Comparison of ENCODE assay signal across 8 mouse cellular contexts in the genomic region with DNA sequence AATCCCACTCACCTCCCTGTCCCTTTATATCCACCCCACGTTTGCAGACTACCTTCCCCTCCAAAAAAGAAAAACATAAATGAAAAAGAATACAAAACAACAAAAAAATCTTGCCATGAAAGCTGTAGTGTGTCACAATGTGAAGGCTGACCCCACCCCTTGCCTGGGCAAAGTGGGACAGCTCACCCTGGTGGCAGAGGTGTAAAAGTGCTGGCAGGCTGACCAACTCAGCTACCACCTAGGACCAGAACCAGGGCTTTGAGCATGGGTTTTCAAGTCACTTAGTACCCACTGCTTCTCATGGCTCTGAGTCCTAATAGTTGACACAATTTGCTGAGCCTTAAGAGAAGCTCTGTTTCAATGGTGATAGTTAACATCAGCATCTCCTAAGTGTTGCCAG.
A peak's percentile ranks its signal among the peaks of the same experiment; 100 is the strongest.
DNase-seq lines count a peak whose midpoint lies in the region; ATAC-seq and TF ChIP-seq lines count a peak whose summit lies in the region.

No protein-coding gene starts in this region.

- no peak overlapping the region for H3K27ac ChIP-seq in heart, adult 2 months
- H3K27ac ChIP-seq in heart, embryonic 12.5 days (ENCODE audit: poor library complexity, severe bottlenecking): no peak overlapping the region
- no peak overlapping the region for H3K27ac ChIP-seq in midbrain, postnatal 0 days (ENCODE audit: low read depth, low read length)
- H3K27ac ChIP-seq in midbrain, embryonic 16.5 days (ENCODE audit: low read length): no peak overlapping the region

- peak; percentile 71 for TF ChIP-seq CTCF in heart, adult 2 months (IDR thresholded peaks at IDR 0.05)
- peak; percentile 15; the same call in 1 of the 2 replicates for TF ChIP-seq CTCF in midbrain, postnatal 0 days (IDR thresholded peaks at IDR 0.05)

- no peak for ATAC-seq in heart, embryonic 12.5 days (ENCODE audit: insufficient number of reproducible peaks, low FRiP score)
- ATAC-seq in midbrain, postnatal 0 days (ENCODE audit: low FRiP score): peak; percentile 44; the same call in 1 of the 2 replicates
- ATAC-seq in midbrain, embryonic 16.5 days: no peak

- peak; percentile 5 to 23 for DNase-seq in heart, adult 2 months
- DNase-seq in midbrain, postnatal 0 days (ENCODE audit: low spot score): no peak
- peak; percentile 37 for DNase-seq in embryo, embryonic 10 days (ENCODE audit: low spot score)
- DNase-seq in lung, postnatal 25 days (ENCODE audit: low spot score): peak; percentile 2
- no peak for DNase-seq in gastrocnemius, adult 18-20 months (ENCODE audit: low spot score)
- no peak for DNase-seq in cerebellum, postnatal 4 days (ENCODE audit: low spot score in 2 of 2)

- 42% methylated on average over 1 of the region's 1 CpGs for WGBS in heart, adult 2 months
- WGBS in heart, embryonic 12.5 days: 35% methylated on average over 1 of the region's 1 CpGs
- WGBS in midbrain, postnatal 0 days: 56% methylated on average over 1 of the region's 1 CpGs
- 68% methylated on average over 1 of the region's 1 CpGs for WGBS in midbrain, embryonic 16.5 days

- no peaks in the 10 kb centered on the region for H3K9me3 ChIP-seq in heart, embryonic 12.5 days (replicated peaks)
- no peaks in the 10 kb centered on the region for H3K9me3 ChIP-seq in midbrain, postnatal 0 days (ENCODE audit: low read length)
- H3K9me3 ChIP-seq in midbrain, embryonic 16.5 days (replicated peaks; ENCODE audit: control insufficient read depth, low read length, poor library complexity, severe bottlenecking): no peaks in the 10 kb centered on the region

- no peak overlapping the region for H3K4me3 ChIP-seq in heart, adult 2 months
- no peak overlapping the region for H3K4me3 ChIP-seq in heart, embryonic 12.5 days
- no peak overlapping the region for H3K4me3 ChIP-seq in midbrain, postnatal 0 days (ENCODE audit: low read depth, low read length)
- H3K4me3 ChIP-seq in midbrain, embryonic 16.5 days (ENCODE audit: low read depth, low read length): no peak overlapping the region

- intact Hi-C loops in heart, adult 2 months (cut with DNase I): loop anchor here (10.0 kb wide), 1 partner anchor 170 kb away; no protein-coding TSS in a partner anchor

- H3K4me1 ChIP-seq in heart, adult 2 months (ENCODE audit: control insufficient read depth, insufficient read depth, low read length): no peaks in the 10 kb centered on the region
- no peaks in the 10 kb centered on the region for H3K4me1 ChIP-seq in heart, embryonic 12.5 days (replicated peaks)
- H3K4me1 ChIP-seq in midbrain, postnatal 0 days (ENCODE audit: insufficient read depth, low read length): no peaks in the 10 kb centered on the region
- H3K4me1 ChIP-seq in midbrain, embryonic 16.5 days (ENCODE audit: control insufficient read depth, insufficient read depth, low read length): no peaks in the 10 kb centered on the region

- H3K79me2 ChIP-seq in heart, adult 2 months (replicated peaks; ENCODE audit: control insufficient read depth, insufficient read depth, low read length): no peaks in the 10 kb centered on the region

- H3K9ac ChIP-seq in heart, adult 2 months (ENCODE audit: low read depth, low read length): no peak overlapping the region
- no peak overlapping the region for H3K9ac ChIP-seq in heart, embryonic 12.5 days
- H3K9ac ChIP-seq in midbrain, postnatal 0 days (replicated peaks; ENCODE audit: low read length, poor library complexity, severe bottlenecking): no peak overlapping the region
- no peak overlapping the region for H3K9ac ChIP-seq in midbrain, embryonic 16.5 days (ENCODE audit: low read depth, low read length)

- H3K4me2 ChIP-seq in heart, embryonic 12.5 days: no peak overlapping the region
- no peak overlapping the region for H3K4me2 ChIP-seq in midbrain, postnatal 0 days (ENCODE audit: low read depth, low read length, poor library complexity, severe bottlenecking)
- no peak overlapping the region for H3K4me2 ChIP-seq in midbrain, embryonic 16.5 days (ENCODE audit: low read length)

- TF ChIP-seq POLR2A in heart, adult 2 months (IDR thresholded peaks at IDR 0.05; ENCODE audit: insufficient read depth, low read depth, low read length): no peak

- TF ChIP-seq EP300 in heart, adult 2 months (IDR thresholded peaks at IDR 0.05; ENCODE audit: insufficient read depth, low read depth, low read length): no peak

- H3K36me3 ChIP-seq in heart, adult 2 months (ENCODE audit: control insufficient read depth, insufficient read depth, low read length): no peaks in the 10 kb centered on the region
- no peaks in the 10 kb centered on the region for H3K36me3 ChIP-seq in heart, embryonic 12.5 days
- no peaks in the 10 kb centered on the region for H3K36me3 ChIP-seq in midbrain, postnatal 0 days (ENCODE audit: insufficient read depth, low read length)
- H3K36me3 ChIP-seq in midbrain, embryonic 16.5 days (ENCODE audit: control insufficient read depth, insufficient read depth, low read length): no peaks in the 10 kb centered on the region

- no peaks in the 10 kb centered on the region for H3K27me3 ChIP-seq in heart, adult 2 months (ENCODE audit: control insufficient read depth, insufficient read depth, low read length)
- H3K27me3 ChIP-seq in heart, embryonic 12.5 days (replicated peaks): no peaks in the 10 kb centered on the region
- H3K27me3 ChIP-seq in midbrain, postnatal 0 days (ENCODE audit: insufficient read depth, low read length): no peaks in the 10 kb centered on the region
- H3K27me3 ChIP-seq in midbrain, embryonic 16.5 days (ENCODE audit: control insufficient read depth, insufficient read depth, low read depth, low read length): no peaks in the 10 kb centered on the region

Comparison
In these comparisons a context has a peak if more than half of its experiments do, and no peak if none do; other contexts are left out.
1. DNase-seq: peak in heart, adult 2 months (2 of 2), embryo, embryonic 10 days (single experiment) and lung, postnatal 25 days (single experiment); none in midbrain, postnatal 0 days (single experiment), gastrocnemius, adult 18-20 months (single experiment) and cerebellum, postnatal 4 days (0 of 2).